Mouse (Mus musculus) embryonic fibroblast, embryonic 13.5 days (primary cell): ENCODE measurements around the gene Atg16l1.

ENCODE experiments used
- CTCF ChIP-seq: IDR thresholded peaks from 2 replicates; pipeline ENCODE4 v1.5.1; 2011; ENCODE audit warnings: mild to moderate bottlenecking, control low read depth, low read length, moderate library complexity, borderline replicate concordance; ENCODE audit not compliant: insufficient read depth
- POLR2A ChIP-seq: IDR thresholded peaks from 2 replicates; pipeline ENCODE4 v1.6.1; 2011; ENCODE audit warnings: low read depth, mild to moderate bottlenecking, control low read depth, low read length, moderate library complexity

GRCm38 (mm10) chr1:87769263-87769662 is 13.6 kb downstream of the Atg16l1 start:
- TF ChIP-seq POLR2A (no peak), CTCF (no peak)
